Mouse (Mus musculus): Measurements from ENCODE around the gene Cdx2. TPM values are rescaled to one million over a fixed set of nuclear protein-coding genes. Genes with fewer than 3 reads are reported as not detected.

Cdx2 gene
- polyA plus RNA-seq, 1 experiment from 2014 or later = 0.18 TPM

GRCm38 (mm10) chr5:147340741-147341414 lies 33.8 kb upstream of the Cdx2 start:
- Histone ChIP-seq H3K9ac (ENCODE audit: low read depth, low read length) (no peak overlapping the region), H3K27me3 (ENCODE audit: control insufficient read depth, insufficient read depth, low read depth, low read length) (no peaks in the 10 kb centered on the region)
- 18% methylated on average over 13 of the region's 13 CpGs for WGBS (ENCODE audit: insufficient replicate concordance)

DNA sequence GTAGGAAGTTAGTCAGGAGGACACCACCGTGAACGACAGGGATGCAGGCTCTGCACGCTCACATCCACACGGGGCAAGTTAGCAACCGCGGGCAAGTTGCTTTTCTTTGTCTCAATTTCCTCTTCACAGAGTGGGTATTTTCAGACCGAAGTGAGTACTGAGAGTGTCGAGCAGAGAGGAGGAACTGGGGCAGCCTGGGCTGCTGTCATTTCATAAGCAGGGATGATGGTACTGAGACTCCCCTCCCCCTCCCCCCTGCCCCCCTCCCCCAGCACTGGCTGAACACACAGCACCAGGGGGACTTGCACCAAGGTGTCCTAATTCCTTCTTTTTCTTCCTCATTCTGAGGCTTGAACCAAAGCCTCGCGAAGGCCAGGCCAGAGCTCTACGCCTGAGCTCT lies 32.5 kb upstream of the Cdx2 start:
- no peak overlapping the region for H3K27ac ChIP-seq (ENCODE audit: low read length)
- 0 out of 2 replicates have a peak, but pooled peaks have one; percentile 21 for ATAC-seq (ENCODE audit: low read depth)
- 23% methylated on average over 11 of the region's 11 CpGs for WGBS (ENCODE audit: insufficient replicate concordance)

More at GRCm38 (mm10) chr5:147340741-147341414, 33.8 kb upstream of the Cdx2 start:
- no peak overlapping the region for H3K4me2 ChIP-seq (ENCODE audit: low read depth, low read length)
- no peaks in the 10 kb centered on the region for H3K4me1 ChIP-seq (ENCODE audit: control insufficient read depth, low read depth, low read length)
- H3K4me3 ChIP-seq (ENCODE audit: low read depth, low read length) = no peak overlapping the region
- no peak for ATAC-seq (ENCODE audit: low read depth)
- H3K36me3 ChIP-seq (ENCODE audit: control insufficient read depth, insufficient read depth) = no peaks in the 10 kb centered on the region
- no peaks in the 10 kb centered on the region for H3K9me3 ChIP-seq (replicated peaks; ENCODE audit: control insufficient read depth, low read length)
- H3K27ac ChIP-seq (ENCODE audit: low read length) = no peak overlapping the region

DNA sequence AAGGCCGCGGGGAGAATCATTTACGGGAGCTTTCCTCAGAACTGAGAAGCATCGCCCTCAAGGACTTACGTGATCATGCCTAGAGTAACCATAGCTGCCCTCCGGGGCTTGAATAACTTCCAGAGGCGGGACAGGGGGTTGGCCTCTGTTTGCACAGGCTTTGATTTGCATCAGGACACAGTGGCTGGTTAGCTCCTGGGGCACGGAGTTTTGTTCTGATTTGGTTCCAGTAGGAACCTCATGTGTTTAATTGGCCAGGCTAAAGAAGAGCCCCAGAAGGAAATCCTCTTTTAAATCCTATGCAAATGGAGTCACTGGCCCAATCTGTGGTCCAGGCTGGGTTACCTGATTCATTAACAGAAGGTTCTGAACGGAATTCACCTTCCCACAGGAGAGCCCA lies 31.9 kb upstream of the Cdx2 start:
- no peaks in the 10 kb centered on the region for H3K27me3 ChIP-seq (ENCODE audit: control insufficient read depth, insufficient read depth, low read depth, low read length)
- no peak overlapping the region for H3K4me2 ChIP-seq (ENCODE audit: low read depth, low read length)
- no peak overlapping the region for H3K27ac ChIP-seq (ENCODE audit: low read length)
- H3K4me1 ChIP-seq (ENCODE audit: control insufficient read depth, low read depth, low read length) = no peaks in the 10 kb centered on the region
- 64% methylated on average over 9 of the region's 9 CpGs for WGBS (ENCODE audit: insufficient replicate concordance)
- no peaks in the 10 kb centered on the region for H3K36me3 ChIP-seq (ENCODE audit: control insufficient read depth, insufficient read depth)
- no peaks in the 10 kb centered on the region for H3K9me3 ChIP-seq (replicated peaks; ENCODE audit: control insufficient read depth, low read length)
- H3K9ac ChIP-seq (ENCODE audit: low read depth, low read length) = no peak overlapping the region
- no peak for ATAC-seq (ENCODE audit: low read depth)
- H3K4me3 ChIP-seq (ENCODE audit: low read depth, low read length) = no peak overlapping the region

More for the DNA sequence above, 32.5 kb upstream of the Cdx2 start:
- H3K9me3 ChIP-seq (replicated peaks; ENCODE audit: control insufficient read depth, low read length) = no peaks in the 10 kb centered on the region
- no peaks in the 10 kb centered on the region for H3K4me1 ChIP-seq (ENCODE audit: control insufficient read depth, low read depth, low read length)
- no peak overlapping the region for H3K9ac ChIP-seq (ENCODE audit: low read depth, low read length)
- H3K36me3 ChIP-seq (ENCODE audit: control insufficient read depth, insufficient read depth) = no peaks in the 10 kb centered on the region
- H3K27me3 ChIP-seq (ENCODE audit: control insufficient read depth, insufficient read depth, low read depth, low read length) = no peaks in the 10 kb centered on the region
- no peak overlapping the region for H3K4me3 ChIP-seq (ENCODE audit: low read depth, low read length)
- H3K4me2 ChIP-seq (ENCODE audit: low read depth, low read length) = no peak overlapping the region

- H3K27ac ChIP-seq (ENCODE audit: low read length) = no peak overlapping the region
- H3K27me3 ChIP-seq (ENCODE audit: control insufficient read depth, insufficient read depth, low read depth, low read length) = no peaks in the 10 kb centered on the region
- H3K4me2 ChIP-seq (ENCODE audit: low read depth, low read length) = no peak overlapping the region
- H3K9ac ChIP-seq (ENCODE audit: low read depth, low read length) = no peak overlapping the region
- WGBS (ENCODE audit: insufficient replicate concordance) = 38% methylated on average over 7 of the region's 7 CpGs
- H3K36me3 ChIP-seq (ENCODE audit: control insufficient read depth, insufficient read depth) = no peaks in the 10 kb centered on the region
- ATAC-seq (ENCODE audit: low read depth) = no peak
- no peaks in the 10 kb centered on the region for H3K9me3 ChIP-seq (replicated peaks; ENCODE audit: control insufficient read depth, low read length)
- H3K4me1 ChIP-seq (ENCODE audit: control insufficient read depth, low read depth, low read length) = no peaks in the 10 kb centered on the region
- no peak overlapping the region for H3K4me3 ChIP-seq (ENCODE audit: low read depth, low read length)
Observed at GRCm38 (mm10) chr5:147332711-147333110, 25.6 kb upstream of the Cdx2 start.

GRCm38 (mm10) chr5:147331547-147331946 lies 24.5 kb upstream of the Cdx2 start:
- Histone ChIP-seq H3K9me3 (replicated peaks; ENCODE audit: control insufficient read depth, low read length) (no peaks in the 10 kb centered on the region), H3K27ac (ENCODE audit: low read length) (no peak overlapping the region), H3K4me2 (ENCODE audit: low read depth, low read length) (no peak overlapping the region), H3K4me3 (ENCODE audit: low read depth, low read length) (no peak overlapping the region), H3K9ac (ENCODE audit: low read depth, low read length) (no peak overlapping the region), H3K27me3 (ENCODE audit: control insufficient read depth, insufficient read depth, low read depth, low read length) (no peaks in the 10 kb centered on the region), H3K4me1 (ENCODE audit: control insufficient read depth, low read depth, low read length) (no peaks in the 10 kb centered on the region), H3K36me3 (ENCODE audit: control insufficient read depth, insufficient read depth) (no peaks in the 10 kb centered on the region)
- no peak for ATAC-seq (ENCODE audit: low read depth)
- WGBS (ENCODE audit: insufficient replicate concordance) = 38% methylated on average over 2 of the region's 2 CpGs

- Histone ChIP-seq H3K9ac (ENCODE audit: low read depth, low read length) (no peak overlapping the region), H3K4me1 (ENCODE audit: control insufficient read depth, low read depth, low read length) (no peaks in the 10 kb centered on the region), H3K4me2 (ENCODE audit: low read depth, low read length) (no peak overlapping the region), H3K9me3 (replicated peaks; ENCODE audit: control insufficient read depth, low read length) (no peaks in the 10 kb centered on the region), H3K4me3 (ENCODE audit: low read depth, low read length) (no peak overlapping the region), H3K27me3 (ENCODE audit: control insufficient read depth, insufficient read depth, low read depth, low read length) (no peaks in the 10 kb centered on the region), H3K36me3 (ENCODE audit: control insufficient read depth, insufficient read depth) (no peaks in the 10 kb centered on the region), H3K27ac (ENCODE audit: low read length) (no peak overlapping the region)
- ATAC-seq (ENCODE audit: low read depth) = no peak
- WGBS (ENCODE audit: insufficient replicate concordance) = 62% methylated on average over 11 of the region's 11 CpGs
Observed at GRCm38 (mm10) chr5:147329946-147330345, 22.9 kb upstream of the Cdx2 start.

- Histone ChIP-seq H3K27ac (ENCODE audit: low read length) (no peak overlapping the region), H3K4me1 (ENCODE audit: control insufficient read depth, low read depth, low read length) (no peaks in the 10 kb centered on the region), H3K4me2 (ENCODE audit: low read depth, low read length) (no peak overlapping the region), H3K9me3 (replicated peaks; ENCODE audit: control insufficient read depth, low read length) (no peaks in the 10 kb centered on the region), H3K36me3 (ENCODE audit: control insufficient read depth, insufficient read depth) (no peaks in the 10 kb centered on the region), H3K9ac (ENCODE audit: low read depth, low read length) (no peak overlapping the region), H3K4me3 (ENCODE audit: low read depth, low read length) (no peak overlapping the region), H3K27me3 (ENCODE audit: control insufficient read depth, insufficient read depth, low read depth, low read length) (no peaks in the 10 kb centered on the region)
- ATAC-seq (ENCODE audit: low read depth) = no peak
- 70% methylated on average over 5 of the region's 5 CpGs for WGBS (ENCODE audit: insufficient replicate concordance)
Observed at GRCm38 (mm10) chr5:147327636-147328035, 20.6 kb upstream of the Cdx2 start.

- Histone ChIP-seq H3K9me3 (replicated peaks; ENCODE audit: control insufficient read depth, low read length) (no peaks in the 10 kb centered on the region), H3K27me3 (ENCODE audit: control insufficient read depth, insufficient read depth, low read depth, low read length) (no peaks in the 10 kb centered on the region), H3K4me3 (ENCODE audit: low read depth, low read length) (no peak overlapping the region), H3K36me3 (ENCODE audit: control insufficient read depth, insufficient read depth) (no peaks in the 10 kb centered on the region), H3K9ac (ENCODE audit: low read depth, low read length) (no peak overlapping the region), H3K27ac (ENCODE audit: low read length) (no peak overlapping the region), H3K4me2 (ENCODE audit: low read depth, low read length) (no peak overlapping the region), H3K4me1 (ENCODE audit: control insufficient read depth, low read depth, low read length) (no peaks in the 10 kb centered on the region)
- 62% methylated on average over 11 of the region's 11 CpGs for WGBS (ENCODE audit: insufficient replicate concordance)
- no peak for ATAC-seq (ENCODE audit: low read depth)
Observed at GRCm38 (mm10) chr5:147325931-147326330, 18.9 kb upstream of the Cdx2 start.

GRCm38 (mm10) chr5:147323237-147323917 lies 16.3 kb upstream of the Cdx2 start:
- Histone ChIP-seq H3K9me3 (replicated peaks; ENCODE audit: control insufficient read depth, low read length) (no peaks in the 10 kb centered on the region), H3K9ac (ENCODE audit: low read depth, low read length) (no peak overlapping the region), H3K4me3 (ENCODE audit: low read depth, low read length) (no peak overlapping the region), H3K4me2 (ENCODE audit: low read depth, low read length) (peak overlapping the region; percentile 8; the same call in 1 of the 2 replicates), H3K4me1 (ENCODE audit: control insufficient read depth, low read depth, low read length) (no peaks in the 10 kb centered on the region), H3K27ac (ENCODE audit: low read length) (no peak overlapping the region), H3K27me3 (ENCODE audit: control insufficient read depth, insufficient read depth, low read depth, low read length) (peaks cover 6% of the 10 kb centered on the region; the same call in 1 of the 2 replicates), H3K36me3 (ENCODE audit: control insufficient read depth, insufficient read depth) (no peaks in the 10 kb centered on the region)
- WGBS (ENCODE audit: insufficient replicate concordance) = 3% methylated on average over 17 of the region's 17 CpGs
- no peak for ATAC-seq (ENCODE audit: low read depth)
